Mouse (Mus musculus) stomach, postnatal 0 days (tissue): ENCODE measurements around the gene Gm3285. TPM values are rescaled to one million over a fixed set of nuclear protein-coding genes. Genes with fewer than 3 reads are reported as not detected.

Experiments used
- ATAC-seq: fragments of 200-750 bp; cut with Nextera tagmentation; 2 replicates; pipeline ENCODE4 v1.8.0; 2017; ENCODE audit not compliant: low FRiP score, low TSS enrichment
- DNase-seq: peaks from one replicate; pipeline ENCODE4 v3.0.0-alpha.2; 2016; ENCODE audit warnings: low spot score
- H3K27ac ChIP-seq: fragments of 300-500 bp; sonication (generic); replicated peaks from 2 replicates; pipeline ENCODE4 v1.5.1; 2014; ENCODE audit warnings: mild to moderate bottlenecking, control low read depth
- H3K27me3 ChIP-seq: fragments of 300-500 bp; sonication (generic); 2 replicates; pipeline ENCODE4 v1.6.1; 2014; ENCODE audit warnings: low read length; ENCODE audit not compliant: control insufficient read depth, insufficient read depth
- H3K36me3 ChIP-seq: fragments of 300-500 bp; sonication (generic); 2 replicates; pipeline ENCODE4 v1.6.1; 2014; ENCODE audit warnings: low read length, mixed read lengths; ENCODE audit not compliant: control insufficient read depth, insufficient read depth
- H3K4me1 ChIP-seq: fragments of 300-500 bp; sonication (generic); replicated peaks from 2 replicates; pipeline ENCODE4 v1.6.1; 2014; ENCODE audit warnings: antibody characterized with exemption; ENCODE audit not compliant: control insufficient read depth, insufficient read depth
- H3K4me2 ChIP-seq: fragments of 300-500 bp; sonication (generic); replicated peaks from 2 replicates; pipeline ENCODE4 v1.6.1; 2014; ENCODE audit warnings: low read depth, mild to moderate bottlenecking, control low read depth, moderate library complexity
- H3K4me3 ChIP-seq: fragments of 300-500 bp; sonication (generic); 2 replicates; pipeline ENCODE4 v1.5.1; 2014; ENCODE audit warnings: low read depth, low read length, control low read depth
- H3K9ac ChIP-seq: fragments of 300-500 bp; sonication (generic); 2 replicates; pipeline ENCODE4 v1.6.1; 2014; ENCODE audit warnings: mild to moderate bottlenecking, low read length, control low read depth, mixed read lengths
- H3K9me3 ChIP-seq: fragments of 300-500 bp; sonication (generic); 2 replicates; pipeline ENCODE4 v1.6.1; 2016; ENCODE audit warnings: low read length; ENCODE audit not compliant: control insufficient read depth
- CTCF ChIP-seq: IDR thresholded peaks from 2 replicates; pipeline ENCODE4 v1.5.1; 2016; ENCODE audit warnings: antibody characterized with exemption, low read depth, mild to moderate bottlenecking, moderate library complexity
- EP300 ChIP-seq: optimal IDR thresholded peaks from 2 replicates; pipeline ENCODE3; 2016; ENCODE audit warnings: antibody characterized with exemption
- WGBS: fragments of 180-500 bp; shearing (Covaris S2); extraction: QIAGEN DNeasy Blood & Tissue Kit; methylation state at CpG from one replicate; pipeline ENCODE4 v1.1.7; 2014; 5-methylcytosine and 5-hydroxymethylcytosine counted together
- polyA plus RNA-seq: library from polyadenylated mRNA; unstranded; fragments of >200 nt; fragmentation: Nextera tagmentation; extraction: Ambion mirVana; gene quantifications from 2 replicates; pipeline ENCODE4 v1.2.1, GENCODE M21; 2015

Gm3285 gene
- polyA plus RNA-seq, 1 experiment from 2014 or later: not detected

DNA sequence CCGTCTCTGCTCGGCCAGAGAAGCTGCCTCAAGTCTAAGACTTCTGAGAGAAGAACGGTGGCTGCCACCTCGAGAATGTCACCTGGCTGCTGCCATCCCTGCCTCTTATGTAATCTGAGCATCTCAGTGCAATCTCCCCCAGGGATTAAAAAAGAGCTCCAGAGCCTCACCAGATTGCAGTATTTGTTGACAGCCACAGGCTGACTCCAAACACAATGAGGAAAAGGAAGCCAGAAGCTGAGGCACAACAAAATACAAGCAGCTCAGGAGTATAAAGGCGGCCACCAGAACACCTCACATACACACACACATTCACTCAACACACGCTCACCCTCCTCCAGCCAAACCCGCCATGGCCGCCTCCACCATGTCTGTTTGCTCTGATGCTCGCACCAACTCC is 26.1 kb upstream of the Gm3285 start, which contains the start of gene Krtap10-10:
Gene Krtap10-10 (plus strand): TSS at position 301 of the 400 bp plus-strand sequence.
- H3K27me3 ChIP-seq: no peaks in the 10 kb centered on the region
- no peaks in the 10 kb centered on the region for H3K9me3 ChIP-seq
- WGBS: 76% methylated on average over 9 of the region's 9 CpGs
- TF ChIP-seq CTCF: no peak
- TF ChIP-seq EP300: no peak
- ATAC-seq (no peak), DNase-seq (no peak)
- H3K4me1 ChIP-seq: no peaks in the 10 kb centered on the region
- H3K4me2 ChIP-seq: no peak within 1 kb of the TSS
- no peak within 1 kb of the TSS for H3K4me3 ChIP-seq
- H3K9ac ChIP-seq: no peak within 1 kb of the TSS
- H3K36me3 ChIP-seq: no peaks in the 10 kb centered on the region
- H3K27ac ChIP-seq: no peak within 1 kb of the TSS

DNA sequence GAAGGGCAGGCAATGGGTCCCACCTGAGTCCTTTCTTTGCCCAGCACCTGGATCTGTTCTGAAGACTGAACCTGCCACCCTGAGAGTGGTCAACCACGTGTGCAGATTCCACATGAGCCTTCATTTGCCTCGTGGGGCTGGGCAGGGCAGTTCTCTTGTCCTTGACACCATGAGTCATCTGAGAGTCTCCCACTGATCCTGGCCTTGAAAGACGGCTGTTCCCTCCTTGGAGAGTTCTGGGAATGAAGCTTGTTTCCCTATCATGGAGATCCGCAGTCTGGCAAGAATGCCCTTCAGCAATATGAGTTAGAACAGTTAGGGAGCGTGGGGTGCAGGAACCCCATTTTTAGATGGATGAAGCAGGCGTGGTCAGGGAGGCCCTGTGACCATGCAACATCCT is 22.8 kb upstream of the Gm3285 start:
- Histone ChIP-seq H3K4me3 (no peak overlapping the region), H3K36me3 (no peaks in the 10 kb centered on the region), H3K9me3 (no peaks in the 10 kb centered on the region), H3K27ac (no peak overlapping the region), H3K4me1 (no peaks in the 10 kb centered on the region), H3K27me3 (no peaks in the 10 kb centered on the region), H3K4me2 (no peak overlapping the region), H3K9ac (no peak overlapping the region)
- DNase-seq: no peak
- TF ChIP-seq CTCF (no peak), EP300 (no peak)
- ATAC-seq: no peak
- WGBS: 72% methylated on average over 6 of the region's 6 CpGs

DNA sequence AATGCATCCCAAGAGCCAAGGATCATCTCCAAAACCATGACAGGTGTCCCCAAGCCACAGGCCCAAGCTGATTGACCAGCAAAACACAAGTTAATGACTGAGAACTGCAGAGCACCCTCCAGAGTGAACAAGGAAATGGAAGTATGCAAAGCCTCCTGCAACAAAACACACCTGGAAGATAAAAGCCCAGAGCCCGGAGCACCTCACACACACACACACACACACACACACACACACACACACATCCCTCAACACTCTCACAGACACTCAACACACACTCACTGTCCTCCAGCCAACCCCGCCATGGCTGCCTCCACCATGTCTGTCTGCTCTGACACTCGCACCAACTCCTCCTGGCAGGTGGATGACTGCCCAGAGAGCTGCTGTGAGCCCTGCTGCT is 15.3 kb upstream of the Gm3285 start, which contains the start of gene Gm36176:
Gene Gm36176 (plus strand): TSS at position 301 of the 400 bp plus-strand sequence.
- TF ChIP-seq EP300 (no peak), CTCF (no peak)
- no peak within 1 kb of the TSS; the same call in 1 of the 2 replicates for H3K9ac ChIP-seq
- WGBS: 46% methylated on average over 2 of the region's 3 CpGs

GRCm38 (mm10) chr10:77846961-77847360 is 14.8 kb upstream of the Gm3285 start:
- no peak overlapping the region for H3K4me3 ChIP-seq
- H3K27ac ChIP-seq: no peak overlapping the region
- DNase-seq: no peak
- no peak overlapping the region for H3K4me2 ChIP-seq
- no peaks in the 10 kb centered on the region for H3K27me3 ChIP-seq
- no peaks in the 10 kb centered on the region for H3K9me3 ChIP-seq
- ATAC-seq: no peak
- no peaks in the 10 kb centered on the region for H3K36me3 ChIP-seq
- 18% methylated on average over 2 of the region's 2 CpGs for WGBS
- H3K9ac ChIP-seq: no peak overlapping the region; the same call in 1 of the 2 replicates
- TF ChIP-seq CTCF (no peak), EP300 (no peak)
- H3K4me1 ChIP-seq: no peaks in the 10 kb centered on the region

More for the DNA sequence above, 15.3 kb upstream of the Gm3285 start, which contains the start of gene Gm36176:
- DNase-seq: no peak
- no peaks in the 10 kb centered on the region for H3K36me3 ChIP-seq
- no peaks in the 10 kb centered on the region for H3K27me3 ChIP-seq
- ATAC-seq: no peak
- H3K27ac ChIP-seq: no peak within 1 kb of the TSS
- H3K9me3 ChIP-seq: no peaks in the 10 kb centered on the region
- H3K4me2 ChIP-seq: no peak within 1 kb of the TSS
- no peaks in the 10 kb centered on the region for H3K4me1 ChIP-seq
- H3K4me3 ChIP-seq: no peak within 1 kb of the TSS

- 79% methylated on average over 2 of the region's 2 CpGs for WGBS
- no peak overlapping the region for H3K27ac ChIP-seq
- ATAC-seq: 0 out of 2 replicates have a peak, but pooled peaks have one; percentile 21
These were observed 14.2 kb upstream of the Gm3285 start for GRCm38 (mm10) chr10:77847538-77847937.

GRCm38 (mm10) chr10:77852559-77852958 is 9.2 kb upstream of the Gm3285 start, which contains the start of gene Gm10318:
Gm10318 (plus strand) TSS chr10:77852859.
- no peak within 1 kb of the TSS for H3K27ac ChIP-seq
- no peaks in the 10 kb centered on the region for H3K27me3 ChIP-seq
- ATAC-seq (0 out of 2 replicates have a peak, but pooled peaks have one; percentile 21), DNase-seq (no peak)
- H3K36me3 ChIP-seq: no peaks in the 10 kb centered on the region
- TF ChIP-seq EP300: no peak
- TF ChIP-seq CTCF: no peak
- no peak within 1 kb of the TSS for H3K4me2 ChIP-seq
- H3K9me3 ChIP-seq: no peaks in the 10 kb centered on the region
- H3K4me1 ChIP-seq: no peaks in the 10 kb centered on the region
- WGBS: 61% methylated on average over 7 of the region's 9 CpGs
- H3K9ac ChIP-seq: no peak within 1 kb of the TSS
- no peak within 1 kb of the TSS for H3K4me3 ChIP-seq

More at GRCm38 (mm10) chr10:77847538-77847937, 14.2 kb upstream of the Gm3285 start:
- Histone ChIP-seq H3K4me2 (no peak overlapping the region), H3K27me3 (no peaks in the 10 kb centered on the region), H3K36me3 (no peaks in the 10 kb centered on the region), H3K9me3 (no peaks in the 10 kb centered on the region), H3K9ac (no peak overlapping the region), H3K4me3 (no peak overlapping the region), H3K4me1 (no peaks in the 10 kb centered on the region)
- no peak for TF ChIP-seq CTCF
- TF ChIP-seq EP300: no peak
- DNase-seq: no peak
